In genomic region chr2:166481774-166482173, GRCm38 (mm10) we compare ENCODE assay signal across 22 mouse cellular contexts.
DNase-seq lines count a peak whose midpoint lies in the region; ATAC-seq and TF ChIP-seq lines count a peak whose summit lies in the region.
"Had no signal": no experiment of that assay in that cellular context is flagged by ENCODE, and none has a peak within 500 bp of the region (broad histone marks: within the 10 kb centered on the region; RNA-seq: fewer than 3 reads in every experiment).

No protein-coding gene starts in this region.

- H3K27ac ChIP-seq in forebrain, embryonic 10.5 days = peak overlapping the region; percentile 79; the same call in 1 of the 2 replicates
- H3K27ac ChIP-seq in forebrain, embryonic 14.5 days (ENCODE audit: low read depth, low read length) = no peak overlapping the region
- peak overlapping the region; percentile 67; the same call in 1 of the 2 replicates for H3K27ac ChIP-seq in hindbrain, embryonic 10.5 days
- no peak overlapping the region for H3K27ac ChIP-seq in hindbrain, embryonic 16.5 days (ENCODE audit: low read depth, low read length)
- H3K27ac ChIP-seq in midbrain, embryonic 11.5 days (ENCODE audit: low read depth, low read length) = no peak overlapping the region
- H3K27ac ChIP-seq in midbrain, postnatal 0 days (ENCODE audit: low read depth, low read length) = no peak overlapping the region
- H3K27ac ChIP-seq: forebrain, embryonic 15.5 days; heart, embryonic 13.5 days; intestine, embryonic 15.5 days had no signal

- peaks cover 64% of the 10 kb centered on the region for H3K4me1 ChIP-seq in forebrain, embryonic 10.5 days
- 0 out of 2 replicates have a peak, but pooled peaks cover 4% of the 10 kb centered on the region for H3K4me1 ChIP-seq in forebrain, embryonic 14.5 days (ENCODE audit: control insufficient read depth, insufficient read depth, low read length)
- peaks cover 78% of the 10 kb centered on the region for H3K4me1 ChIP-seq in hindbrain, embryonic 10.5 days (replicated peaks)
- peaks cover 5% of the 10 kb centered on the region for H3K4me1 ChIP-seq in hindbrain, embryonic 16.5 days (ENCODE audit: control insufficient read depth, insufficient read depth, low read depth, low read length)
- H3K4me1 ChIP-seq in midbrain, embryonic 11.5 days (ENCODE audit: control insufficient read depth, insufficient read depth, low read length) = peaks cover 4% of the 10 kb centered on the region
- H3K4me1 ChIP-seq in midbrain, postnatal 0 days (ENCODE audit: insufficient read depth, low read length) = peaks cover 3% of the 10 kb centered on the region; the same call in 1 of the 2 replicates

- no peak for ATAC-seq in forebrain, embryonic 14.5 days
- no peak for ATAC-seq in hindbrain, embryonic 16.5 days
- ATAC-seq in midbrain, embryonic 11.5 days (ENCODE audit: low FRiP score) = no peak
- no peak for ATAC-seq in midbrain, postnatal 0 days (ENCODE audit: low FRiP score)
- ATAC-seq: activated CD4-positive, CD25-positive, alpha-beta regulatory T cell, adult 4 months; forebrain, embryonic 15.5 days; intestine, embryonic 15.5 days had no signal

- no peak overlapping the region for H3K9ac ChIP-seq in forebrain, embryonic 14.5 days (ENCODE audit: low read length)
- no peak overlapping the region for H3K9ac ChIP-seq in hindbrain, embryonic 16.5 days (ENCODE audit: low read depth, low read length)
- no peak overlapping the region for H3K9ac ChIP-seq in midbrain, embryonic 11.5 days (ENCODE audit: low read length)
- H3K9ac ChIP-seq in midbrain, postnatal 0 days (replicated peaks; ENCODE audit: low read length, poor library complexity, severe bottlenecking) = no peak overlapping the region
- H3K9ac ChIP-seq: forebrain, embryonic 15.5 days; heart, embryonic 13.5 days; hindbrain, embryonic 12.5 days; hindbrain, embryonic 15.5 days; intestine, embryonic 15.5 days had no signal

- no peak for TF ChIP-seq CTCF in midbrain, postnatal 0 days (IDR thresholded peaks at IDR 0.05)

- no peak overlapping the region for H3K4me2 ChIP-seq in forebrain, embryonic 14.5 days (ENCODE audit: low read length)
- H3K4me2 ChIP-seq in hindbrain, embryonic 16.5 days (ENCODE audit: low read length) = no peak overlapping the region
- H3K4me2 ChIP-seq in midbrain, embryonic 11.5 days = no peak overlapping the region
- no peak overlapping the region for H3K4me2 ChIP-seq in midbrain, postnatal 0 days (ENCODE audit: low read depth, low read length, poor library complexity, severe bottlenecking)
- H3K4me2 ChIP-seq: forebrain, embryonic 15.5 days; heart, embryonic 13.5 days; hindbrain, embryonic 12.5 days; hindbrain, embryonic 15.5 days; intestine, embryonic 15.5 days had no signal

- H3K4me3 ChIP-seq in forebrain, embryonic 10.5 days = no peak overlapping the region
- H3K4me3 ChIP-seq in forebrain, embryonic 14.5 days (ENCODE audit: low read depth, low read length) = no peak overlapping the region
- no peak overlapping the region for H3K4me3 ChIP-seq in hindbrain, embryonic 10.5 days
- no peak overlapping the region for H3K4me3 ChIP-seq in hindbrain, embryonic 16.5 days (ENCODE audit: low read length)
- no peak overlapping the region for H3K4me3 ChIP-seq in midbrain, embryonic 11.5 days (ENCODE audit: low read depth, low read length)
- no peak overlapping the region for H3K4me3 ChIP-seq in midbrain, postnatal 0 days (ENCODE audit: low read depth, low read length)
- H3K4me3 ChIP-seq: forebrain, embryonic 15.5 days; heart, embryonic 13.5 days; hindbrain, embryonic 12.5 days; hindbrain, embryonic 15.5 days; intestine, embryonic 15.5 days had no signal

- peaks cover 4% of the 10 kb centered on the region; the same call in 1 of the 2 replicates for H3K27me3 ChIP-seq in forebrain, embryonic 10.5 days (ENCODE audit: poor library complexity, severe bottlenecking)
- H3K27me3 ChIP-seq in forebrain, embryonic 14.5 days (replicated peaks; ENCODE audit: control insufficient read depth, insufficient read depth, low read length) = no peaks in the 10 kb centered on the region
- H3K27me3 ChIP-seq in hindbrain, embryonic 10.5 days (ENCODE audit: insufficient read depth, poor library complexity, severe bottlenecking) = no peaks in the 10 kb centered on the region; the same call in 1 of the 2 replicates
- no peaks in the 10 kb centered on the region for H3K27me3 ChIP-seq in hindbrain, embryonic 16.5 days (replicated peaks; ENCODE audit: control insufficient read depth, insufficient read depth, low read length)
- no peaks in the 10 kb centered on the region for H3K27me3 ChIP-seq in midbrain, embryonic 11.5 days (ENCODE audit: control insufficient read depth, insufficient read depth, low read length)
- H3K27me3 ChIP-seq in midbrain, postnatal 0 days (ENCODE audit: insufficient read depth, low read length) = no peaks in the 10 kb centered on the region
- H3K27me3 ChIP-seq: forebrain, embryonic 15.5 days; heart, embryonic 13.5 days; hindbrain, embryonic 15.5 days; intestine, embryonic 15.5 days had no signal

- H3K9me3 ChIP-seq in forebrain, embryonic 10.5 days = no peaks in the 10 kb centered on the region
- H3K9me3 ChIP-seq in forebrain, embryonic 14.5 days (replicated peaks; ENCODE audit: control insufficient read depth, low read length) = no peaks in the 10 kb centered on the region
- H3K9me3 ChIP-seq in hindbrain, embryonic 10.5 days = no peaks in the 10 kb centered on the region
- H3K9me3 ChIP-seq in hindbrain, embryonic 16.5 days (ENCODE audit: control insufficient read depth, low read length) = no peaks in the 10 kb centered on the region
- H3K9me3 ChIP-seq in midbrain, embryonic 11.5 days (ENCODE audit: control insufficient read depth, low read length) = no peaks in the 10 kb centered on the region
- H3K9me3 ChIP-seq in midbrain, postnatal 0 days (ENCODE audit: low read length) = no peaks in the 10 kb centered on the region
- H3K9me3 ChIP-seq: forebrain, embryonic 15.5 days; heart, embryonic 13.5 days; hindbrain, embryonic 12.5 days; hindbrain, embryonic 15.5 days; intestine, embryonic 15.5 days had no signal

- H3K36me3 ChIP-seq in forebrain, embryonic 10.5 days (replicated peaks) = no peaks in the 10 kb centered on the region
- H3K36me3 ChIP-seq in forebrain, embryonic 14.5 days (ENCODE audit: control insufficient read depth, insufficient read depth, low read length) = no peaks in the 10 kb centered on the region
- no peaks in the 10 kb centered on the region for H3K36me3 ChIP-seq in hindbrain, embryonic 10.5 days
- no peaks in the 10 kb centered on the region for H3K36me3 ChIP-seq in hindbrain, embryonic 16.5 days (ENCODE audit: control insufficient read depth, insufficient read depth, low read length)
- H3K36me3 ChIP-seq in midbrain, embryonic 11.5 days (ENCODE audit: control insufficient read depth, insufficient read depth, low read length) = no peaks in the 10 kb centered on the region
- no peaks in the 10 kb centered on the region for H3K36me3 ChIP-seq in midbrain, postnatal 0 days (ENCODE audit: insufficient read depth, low read length)
- H3K36me3 ChIP-seq: forebrain, embryonic 15.5 days; heart, embryonic 13.5 days; hindbrain, embryonic 12.5 days; hindbrain, embryonic 15.5 days; intestine, embryonic 15.5 days had no signal

- DNase-seq in forebrain, embryonic 10.5 days (ENCODE audit: extremely low spot score, low spot score) = no peak
- DNase-seq in forebrain, embryonic 14.5 days (ENCODE audit: low spot score) = no peak
- no peak for DNase-seq in hindbrain, embryonic 10.5 days (ENCODE audit: low spot score)
- peak; percentile 62 for DNase-seq in midbrain, embryonic 11.5 days (ENCODE audit: low spot score, missing footprints)
- no peak for DNase-seq in midbrain, postnatal 0 days (ENCODE audit: low spot score)
- DNase-seq: adrenal gland, adult 8-10 months; adrenal gland, postnatal 25 days; cerebellum, adult 11-12 months; cerebellum, adult 8-10 months; cerebellum, postnatal 10 days; cerebellum, postnatal 36 days; embryo, embryonic 11 days; gastrocnemius, postnatal 25 days; heart, postnatal 14 days; heart, postnatal 4 days had no signal

- 92% methylated on average over 7 of the region's 7 CpGs for WGBS in forebrain, embryonic 10.5 days
- WGBS in forebrain, embryonic 14.5 days = 92% methylated on average over 7 of the region's 7 CpGs
- WGBS in hindbrain, embryonic 10.5 days = 92% methylated on average over 7 of the region's 7 CpGs
- WGBS in hindbrain, embryonic 16.5 days = 92% methylated on average over 7 of the region's 7 CpGs
- WGBS in midbrain, embryonic 11.5 days = 86% methylated on average over 7 of the region's 7 CpGs
- WGBS in midbrain, postnatal 0 days = 94% methylated on average over 7 of the region's 7 CpGs

Comparison
In these comparisons a context has a peak if more than half of its experiments do, and no peak if none do; other contexts are left out.
1. H3K27ac ChIP-seq: peak in forebrain, embryonic 10.5 days (single experiment) and hindbrain, embryonic 10.5 days (single experiment); none in forebrain, embryonic 14.5 days (single experiment), hindbrain, embryonic 16.5 days (single experiment), midbrain, embryonic 11.5 days (single experiment) and midbrain, postnatal 0 days (single experiment).